Mouse (Mus musculus): ENCODE results near the gene Sgf29.
A peak's percentile ranks its signal among the peaks of the same experiment; 100 is the strongest.

Gene Sgf29

DNA sequence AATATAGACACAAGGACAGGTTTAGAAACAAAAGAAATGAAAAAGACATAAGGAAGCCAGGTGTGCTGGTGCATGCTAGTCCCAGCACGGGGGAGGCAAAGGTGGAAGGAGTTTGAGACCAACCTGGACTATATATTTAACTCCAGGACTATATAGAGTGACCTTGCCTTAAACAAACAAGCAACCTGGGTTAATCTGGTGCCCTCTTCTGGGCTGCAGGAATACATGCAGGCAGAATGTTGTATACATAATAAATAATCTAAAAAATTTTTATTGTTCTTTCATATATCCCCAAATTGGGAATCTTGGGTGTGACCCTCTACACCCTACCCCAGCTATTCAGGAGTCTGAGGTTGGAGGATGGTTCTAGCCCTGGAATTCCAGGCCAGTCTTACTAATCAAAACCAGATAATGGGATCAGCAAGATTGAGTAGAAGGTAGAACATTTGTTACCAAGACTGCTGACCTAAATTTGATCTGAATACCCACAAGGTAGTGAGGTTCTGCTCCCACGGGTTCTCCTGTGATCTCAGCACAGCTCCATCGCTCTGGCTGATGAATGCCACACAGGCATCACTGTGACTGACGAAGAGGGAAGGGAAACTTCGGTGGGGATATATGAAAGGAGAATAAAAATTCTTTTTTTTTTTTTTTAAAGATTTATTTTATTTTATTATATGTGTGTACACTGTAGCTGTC, 6.4 kb upstream of the Sgf29 start:
- no peak for DNase-seq (ENCODE audit: low read depth, low spot score)

DNA sequence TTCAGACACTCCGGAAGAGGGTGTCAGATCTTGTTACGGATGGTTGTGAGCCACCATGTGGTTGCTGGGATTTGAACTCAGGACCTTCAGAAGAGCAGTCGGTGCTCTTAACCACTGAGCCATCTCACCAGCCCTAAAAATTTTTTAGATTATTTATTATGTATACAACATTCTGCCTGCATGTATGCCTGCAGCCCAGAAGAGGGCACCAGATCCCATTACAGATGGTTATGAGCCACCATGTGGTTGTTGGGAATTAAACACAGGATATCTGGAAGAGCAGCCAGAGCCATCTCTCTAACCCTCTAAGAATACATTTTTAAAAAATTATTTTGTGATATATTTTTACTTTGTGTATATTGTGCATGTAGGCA, 5.9 kb upstream of the Sgf29 start:
- peak; percentile 69 for DNase-seq (ENCODE audit: low read depth, low spot score)

DNA sequence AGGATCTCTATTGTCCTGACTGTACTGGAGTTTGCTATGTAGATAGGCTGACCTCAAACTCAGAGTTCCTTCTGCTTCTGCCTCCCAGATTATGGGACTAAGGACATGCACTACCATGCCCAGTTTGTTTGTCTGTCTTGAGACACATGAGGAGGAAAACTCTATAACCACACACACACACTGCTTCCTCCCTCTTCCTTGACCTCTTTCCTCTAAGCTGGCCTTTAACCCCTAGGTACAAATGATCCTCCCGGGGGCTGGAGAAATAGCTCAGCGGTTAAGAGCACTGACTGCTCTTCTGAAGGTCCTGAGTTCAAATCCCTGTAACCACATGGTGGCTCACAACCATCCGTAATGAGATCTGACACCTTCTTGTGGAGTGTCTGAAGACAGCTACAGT, 4.8 kb upstream of the Sgf29 start:
- no peak for DNase-seq (ENCODE audit: low read depth, low spot score)

DNA sequence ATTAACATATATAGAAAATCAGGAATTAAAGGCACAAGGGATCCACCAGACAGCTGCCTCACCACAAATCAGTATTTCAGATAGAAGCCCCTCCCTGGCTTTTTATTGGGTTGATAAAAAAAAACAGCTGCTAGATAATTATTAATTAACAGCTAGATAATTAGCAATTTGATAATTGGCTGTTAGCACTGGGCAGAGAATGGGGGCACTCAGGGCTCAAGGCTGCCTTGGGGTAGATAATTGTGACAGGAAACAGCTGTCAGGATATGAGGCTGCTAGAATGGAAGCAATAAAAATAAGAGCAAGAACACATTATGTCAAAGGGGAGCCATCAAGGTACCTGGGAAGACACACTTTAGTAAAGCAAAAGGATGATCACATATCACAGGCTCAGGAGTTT, 4.2 kb upstream of the Sgf29 start:
- DNase-seq (ENCODE audit: low read depth, low spot score) = no peak

DNA sequence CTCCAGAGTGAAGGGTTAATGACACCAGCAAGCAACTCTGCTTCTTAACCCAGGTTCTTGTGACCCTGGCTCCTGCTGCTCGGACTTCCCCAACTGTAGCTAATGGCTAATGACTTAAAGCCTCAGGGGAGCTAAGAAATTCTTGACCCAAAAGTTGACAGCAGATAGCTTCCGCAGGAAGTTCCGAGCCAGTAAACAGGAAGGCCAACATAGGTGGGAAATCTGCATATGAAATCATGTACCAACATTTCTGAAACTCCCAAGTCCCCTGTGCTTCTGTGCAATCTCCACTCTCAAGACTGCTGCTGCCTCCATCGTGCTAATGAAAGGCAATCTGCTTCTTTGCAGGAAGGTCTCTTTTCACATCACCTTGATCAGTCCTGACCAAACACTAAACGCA, 3.4 kb upstream of the Sgf29 start:
- no peak for DNase-seq (ENCODE audit: low read depth, low spot score)

DNA sequence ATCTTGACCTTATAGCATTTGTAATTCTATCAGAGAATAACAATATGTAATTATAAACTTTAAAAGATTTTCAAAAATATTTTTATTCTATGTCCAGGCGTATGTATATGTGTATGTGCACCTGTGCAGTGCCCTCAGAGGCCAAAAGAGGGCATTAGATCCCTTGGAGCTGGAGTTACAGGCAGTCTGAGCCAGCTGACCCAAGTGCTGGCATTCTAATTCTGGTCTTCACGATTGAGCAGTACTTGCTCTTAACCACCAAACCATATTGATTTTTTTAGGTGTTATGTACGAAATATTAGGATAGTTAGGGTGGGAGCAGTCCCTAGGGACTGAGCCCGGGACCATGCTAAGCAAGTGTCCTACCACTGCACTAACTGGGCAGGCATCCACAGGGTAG, 623 bp upstream of the Sgf29 start:
- peak; percentile 35 for DNase-seq (ENCODE audit: low read depth, low spot score)

DNA sequence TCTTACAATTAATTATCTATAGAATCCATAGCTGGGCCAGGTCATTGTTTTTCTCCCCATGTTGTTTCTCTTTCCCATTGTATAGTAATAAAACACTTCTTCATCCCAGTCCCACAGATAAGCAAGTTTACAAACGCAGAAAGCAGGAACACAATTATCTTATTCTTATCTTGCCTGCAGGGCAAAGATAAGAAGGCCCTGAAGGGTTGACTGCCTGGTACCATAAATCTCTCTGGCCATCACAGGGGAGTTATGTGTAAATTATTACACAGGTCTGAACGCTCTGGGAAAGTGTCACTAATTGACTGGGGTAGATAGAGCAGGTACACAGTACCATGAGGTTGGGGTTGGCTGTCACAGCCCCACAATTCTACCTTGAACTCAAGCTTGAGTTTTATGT, 1.7 kb downstream of the Sgf29 start:
- no peak for DNase-seq (ENCODE audit: low read depth, low spot score)

DNA sequence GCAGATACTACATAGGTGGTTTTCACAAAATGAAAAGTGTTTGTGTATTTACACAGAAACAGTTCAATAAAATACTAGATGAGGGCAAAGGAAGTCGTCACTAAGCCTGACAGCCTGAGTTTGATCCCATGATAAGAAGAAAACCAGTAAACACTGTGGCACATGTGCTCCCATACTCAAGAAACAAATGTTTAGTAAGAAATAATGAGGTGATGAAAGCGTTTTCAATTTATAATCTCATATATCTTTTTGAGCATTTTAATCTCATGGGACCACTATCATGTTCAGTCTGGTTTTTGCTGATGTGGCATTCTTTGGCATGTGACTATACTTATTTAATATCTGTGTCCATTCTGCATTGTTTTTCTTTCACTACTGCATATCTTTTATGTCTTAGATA, 4.9 kb downstream of the Sgf29 start:
- no peak for DNase-seq (ENCODE audit: low read depth, low spot score)

DNA sequence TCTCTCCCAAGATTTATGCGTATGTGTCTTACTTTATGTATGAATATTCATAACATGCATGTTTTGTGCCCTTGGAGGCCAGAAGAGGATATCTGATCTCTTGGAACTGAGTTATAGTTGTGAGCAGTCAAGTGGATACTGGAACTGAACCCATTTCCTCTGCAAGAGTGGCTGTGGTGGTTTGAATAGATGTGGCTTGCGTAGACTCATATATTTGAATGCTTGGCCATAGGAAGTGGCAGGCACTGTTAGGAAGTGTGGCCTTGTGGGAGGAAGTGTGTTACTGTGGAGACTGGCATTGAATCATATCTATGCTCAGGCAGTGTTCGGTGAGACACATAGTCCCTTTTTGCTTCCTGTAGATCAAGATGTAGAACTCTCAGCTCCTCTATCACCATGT, 6.6 kb downstream of the Sgf29 start:
- no peak for DNase-seq (ENCODE audit: low read depth, low spot score)

DNA sequence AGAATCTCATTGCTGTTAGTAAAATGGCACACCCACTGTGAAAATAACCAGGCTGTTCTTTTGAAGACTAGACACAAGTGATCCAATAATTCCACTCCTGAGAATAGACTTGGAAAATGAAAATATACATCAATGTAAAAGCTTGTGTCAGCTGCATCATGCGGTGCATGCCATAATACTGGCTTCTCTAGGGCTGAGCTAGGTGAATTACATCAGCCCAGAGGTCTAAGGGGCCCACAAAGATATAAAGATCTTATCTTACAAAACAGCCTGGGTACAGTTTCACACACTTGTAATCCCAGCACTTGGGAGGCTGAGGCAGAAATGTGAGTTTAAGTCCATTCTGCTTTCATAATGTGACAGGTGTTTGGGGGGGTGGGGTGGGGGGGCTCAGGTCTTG, 8.4 kb downstream of the Sgf29 start:
- DNase-seq (ENCODE audit: low read depth, low spot score) = no peak

DNA sequence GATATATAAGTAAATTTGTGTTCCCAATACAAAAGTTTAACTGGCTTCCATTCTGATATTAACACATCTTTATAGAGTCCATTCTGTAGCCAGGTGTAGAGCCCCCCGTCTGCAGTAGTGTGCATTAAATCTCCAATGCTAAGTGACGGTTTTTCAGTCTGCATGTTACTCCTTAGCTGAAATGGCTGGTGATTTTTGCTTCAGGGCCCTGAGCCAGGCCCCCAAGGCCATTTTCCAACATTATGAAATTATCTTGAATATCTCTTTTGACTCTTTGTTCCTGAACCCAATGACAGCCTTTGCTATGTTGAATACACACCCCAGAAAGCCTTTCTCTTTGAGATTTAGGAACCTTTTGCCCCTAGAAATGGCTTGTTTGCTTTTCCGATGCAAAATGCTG, 10.7 kb downstream of the Sgf29 start:
- no peak for DNase-seq (ENCODE audit: low read depth, low spot score)

DNA sequence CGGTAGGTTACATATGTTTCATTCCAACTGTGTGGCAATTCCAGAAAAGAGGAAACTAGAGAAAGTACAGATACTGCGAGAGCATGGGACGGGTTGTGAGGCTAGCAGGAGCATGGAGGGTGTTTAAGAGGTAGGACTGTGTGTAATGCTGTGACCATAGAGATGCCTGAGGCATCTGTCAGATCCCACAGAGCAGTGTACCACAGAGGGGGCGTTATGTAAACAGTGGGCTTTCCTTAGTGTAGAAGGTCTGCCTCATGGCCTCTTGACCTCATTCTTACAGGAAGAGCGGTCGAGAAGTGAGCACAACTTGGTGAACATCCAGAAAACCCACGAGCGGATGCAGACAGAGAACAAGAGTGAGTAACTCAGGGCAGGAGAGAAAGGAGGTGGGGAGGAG, 14.5 kb downstream of the Sgf29 start:
- DNase-seq (ENCODE audit: low read depth, low spot score) = no peak

DNA sequence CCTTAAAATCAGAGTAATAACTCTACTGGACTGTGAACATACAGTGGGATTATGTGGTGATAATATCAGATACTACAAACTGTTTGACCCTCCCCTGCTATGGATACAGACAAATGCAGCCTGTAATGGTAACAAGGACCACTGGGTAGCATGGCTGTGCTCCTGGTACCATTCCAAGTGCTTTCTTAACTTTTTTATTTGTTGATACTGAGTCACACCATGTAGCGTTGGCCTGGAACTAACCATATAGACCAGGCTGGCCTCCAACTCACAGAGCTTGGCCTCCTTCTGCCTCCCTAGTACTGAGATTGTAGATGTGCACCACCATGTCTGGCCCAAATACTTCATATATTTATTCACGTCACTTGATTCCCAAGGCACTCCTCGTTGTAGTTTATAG, 16.2 kb downstream of the Sgf29 start:
- no peak for DNase-seq (ENCODE audit: low read depth, low spot score)

DNA sequence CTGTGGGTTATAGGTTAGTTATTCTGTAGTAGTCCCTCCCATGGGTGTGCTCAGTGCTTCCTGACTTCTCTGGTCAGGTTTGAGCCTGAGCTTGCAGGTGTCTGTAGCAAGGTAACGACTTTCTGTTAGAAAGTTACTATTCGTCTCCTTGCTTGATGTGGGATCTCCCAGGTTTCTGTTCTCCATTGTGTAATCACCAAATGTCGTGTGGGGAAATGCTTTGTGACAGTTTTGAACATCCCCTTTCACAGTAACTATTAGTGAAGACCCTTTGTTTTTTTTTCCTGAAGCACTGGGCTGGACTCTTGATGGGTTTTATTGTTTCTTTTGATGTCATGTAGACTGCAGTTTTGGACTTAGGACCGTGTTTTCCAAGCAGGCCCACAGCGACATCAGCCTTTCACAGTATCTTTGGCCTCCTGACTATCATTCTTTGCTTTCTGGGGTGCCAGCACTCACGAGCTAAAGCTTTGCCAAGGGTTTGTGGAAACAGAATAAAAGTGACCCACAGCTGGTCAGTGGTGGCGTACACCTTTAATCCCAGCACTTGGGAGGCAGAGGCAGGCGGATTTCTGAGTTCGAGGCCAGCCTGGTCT, 18.5 kb downstream of the Sgf29 start:
- no peak for DNase-seq (ENCODE audit: low read depth, low spot score)

DNA sequence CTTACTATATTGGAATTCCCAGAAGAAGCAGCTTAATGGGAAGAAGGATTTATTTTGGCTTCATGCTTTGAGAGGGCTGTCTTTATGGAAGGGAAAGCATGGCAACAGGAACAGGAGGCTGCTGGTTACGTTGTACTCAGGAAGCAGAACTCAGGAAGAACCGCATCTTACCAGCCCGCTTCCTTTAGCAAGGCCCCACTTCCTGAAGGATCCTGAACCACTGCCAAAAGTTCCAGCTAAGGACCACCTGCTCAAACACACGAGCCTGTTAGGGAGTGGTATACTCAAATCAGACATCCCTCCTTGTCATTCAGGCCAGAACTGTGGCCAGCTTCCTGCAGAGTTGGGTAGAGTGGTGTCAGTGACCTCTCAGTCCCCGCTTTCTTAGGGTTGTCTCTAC, 19.3 kb downstream of the Sgf29 start:
- DNase-seq (ENCODE audit: low read depth, low spot score) = no peak

DNA sequence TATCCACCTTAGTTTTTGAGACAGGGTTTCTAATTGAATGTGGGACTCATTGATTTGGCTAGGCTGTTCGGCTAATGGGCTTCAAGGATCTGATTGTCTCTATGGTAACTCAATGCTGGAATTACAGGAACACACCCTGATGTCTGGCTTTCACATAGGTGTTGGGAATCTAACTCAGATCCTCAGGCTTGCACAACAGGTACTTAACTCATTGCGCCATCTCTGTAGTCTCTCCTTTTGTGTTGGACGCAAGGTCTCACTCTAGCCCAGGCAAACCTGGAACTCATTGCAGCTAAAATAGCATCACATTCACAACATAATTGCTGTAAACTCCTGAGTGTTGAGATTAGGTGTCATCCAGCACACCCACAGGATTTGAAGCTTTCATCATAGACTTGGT, 21.0 kb downstream of the Sgf29 start:
- DNase-seq (ENCODE audit: low read depth, low spot score) = no peak

DNA sequence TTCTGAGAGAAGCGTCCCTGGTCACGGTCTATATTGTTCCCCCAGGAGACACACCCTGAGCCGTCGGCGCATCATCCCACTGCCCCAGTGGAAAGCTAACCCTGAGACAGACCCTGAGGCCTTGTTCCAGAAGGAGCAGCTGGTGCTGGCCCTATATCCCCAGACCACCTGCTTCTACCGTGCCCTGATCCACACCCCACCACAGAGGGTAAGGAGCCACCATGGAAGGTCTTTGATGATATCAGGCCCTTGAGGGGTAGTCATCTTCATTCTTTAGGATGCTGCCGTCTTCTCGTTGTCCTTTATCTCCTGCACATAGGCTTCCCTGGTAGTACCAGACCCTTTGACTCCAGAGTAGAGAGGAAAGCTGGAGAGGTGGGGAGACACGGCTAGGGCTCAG, 23.0 kb downstream of the Sgf29 start:
- DNase-seq (ENCODE audit: low read depth, low spot score) = no peak

DNA sequence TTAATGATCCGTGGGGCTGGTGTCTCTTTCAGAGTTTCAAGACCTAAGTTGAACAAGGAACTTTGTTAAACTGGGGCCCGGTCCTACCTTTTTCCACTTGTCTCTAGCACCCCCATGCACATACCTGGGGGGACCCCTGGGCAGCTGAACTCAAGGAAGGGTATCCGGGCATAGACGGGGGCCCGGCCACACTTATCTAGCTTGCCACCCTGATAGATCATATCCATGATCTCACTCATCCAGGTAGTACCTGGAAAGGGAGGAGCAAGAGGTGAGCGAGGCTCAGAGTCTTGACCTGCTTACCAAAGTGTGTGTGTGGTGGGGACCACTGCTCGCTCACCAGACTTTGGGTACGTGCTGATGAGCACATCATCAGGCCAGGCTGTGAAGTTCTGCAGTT, 26.0 kb downstream of the Sgf29 start:
- no peak for DNase-seq (ENCODE audit: low read depth, low spot score)

DNA sequence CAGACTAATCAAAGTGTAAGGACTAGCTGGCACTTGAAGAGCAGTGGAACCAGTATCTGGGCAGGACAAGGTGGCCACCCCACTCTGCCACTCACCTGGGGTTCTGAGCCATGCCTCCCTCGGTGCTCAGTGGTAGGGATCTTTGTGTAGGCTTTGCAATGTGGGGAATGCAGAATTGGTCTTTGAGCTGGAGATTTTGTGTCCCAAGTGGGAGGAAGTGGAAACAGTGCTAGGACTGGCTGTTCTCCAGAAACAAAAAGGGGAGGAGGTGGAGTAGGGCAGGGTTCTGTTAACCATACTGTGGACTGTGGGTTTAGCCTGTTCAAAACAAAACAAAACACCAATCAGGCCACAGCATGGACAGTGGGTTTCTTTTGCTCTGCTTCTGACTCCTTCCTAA, 27.1 kb downstream of the Sgf29 start, which contains the start of gene Sult1a1:
TSS of gene Sult1a1 (minus strand) at position 226 of the 400 bp plus-strand sequence.
- DNase-seq (ENCODE audit: low read depth, low spot score) = peak; percentile 61

DNA sequence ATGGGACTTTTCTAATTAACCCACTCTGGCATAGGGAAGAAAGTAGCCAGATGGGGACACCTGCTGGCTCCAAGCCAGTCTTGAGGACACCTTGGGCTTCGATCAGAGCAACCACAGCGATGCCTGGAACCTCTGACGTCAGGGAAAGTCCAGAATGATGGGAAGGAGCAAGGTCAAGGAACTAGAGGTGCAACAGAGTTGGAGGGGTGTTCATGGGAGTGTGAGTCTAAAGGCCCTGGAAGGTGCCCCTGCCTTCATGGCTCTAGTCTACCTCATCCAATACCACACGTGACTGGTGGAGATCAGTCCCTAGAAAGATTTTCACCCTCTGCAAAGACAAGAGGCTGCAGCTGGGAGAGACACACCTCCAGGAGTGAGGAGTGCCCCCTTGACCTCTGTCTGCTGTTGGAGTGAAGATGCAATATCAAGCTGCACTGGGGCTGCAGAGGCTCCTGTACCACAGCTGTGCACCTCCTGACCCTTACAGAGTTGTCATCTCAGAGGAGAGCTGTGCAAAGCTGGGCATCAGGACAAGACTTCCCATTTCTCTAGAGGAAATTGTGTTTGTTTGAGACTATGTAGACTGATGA, 27.6 kb downstream of the Sgf29 start:
- DNase-seq (ENCODE audit: low read depth, low spot score) = no peak

DNA sequence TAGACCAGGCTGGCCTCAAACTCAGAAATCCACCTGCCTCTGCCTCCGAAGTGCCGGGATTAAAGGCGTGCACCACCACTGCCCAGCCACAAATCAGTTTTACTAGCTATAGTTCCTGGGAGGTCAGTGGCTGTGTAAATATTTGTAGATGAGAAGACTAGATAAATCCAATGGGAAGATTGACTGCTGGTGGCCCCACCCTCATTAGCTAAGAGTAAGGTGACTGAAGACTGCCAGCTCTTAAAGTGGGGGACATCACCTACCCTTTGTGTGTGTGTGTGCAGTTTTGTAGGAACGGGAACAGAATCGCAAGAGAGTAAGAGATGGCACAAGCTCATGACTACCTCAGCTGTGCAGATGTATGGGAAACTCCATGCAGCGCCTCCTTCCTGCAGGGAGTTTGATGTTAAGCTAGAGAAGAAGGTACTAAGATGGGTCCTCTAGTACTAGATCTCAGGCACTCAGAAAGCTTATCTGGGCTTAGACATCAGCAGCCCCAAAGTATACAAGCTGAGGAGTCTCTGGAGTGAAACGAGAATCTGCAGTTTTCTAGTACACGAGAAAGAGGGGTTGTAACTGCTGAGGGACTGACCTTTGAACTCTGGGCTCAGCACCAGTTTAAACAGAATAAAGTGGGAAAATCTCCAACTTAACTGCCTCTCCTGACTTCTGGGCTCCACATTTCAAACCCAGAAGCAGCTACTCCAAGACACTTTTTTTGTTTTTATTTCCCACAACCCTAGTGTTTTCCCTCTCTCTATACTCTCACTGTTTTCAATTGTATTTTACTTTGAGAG, 29.6 kb downstream of the Sgf29 start:
- no peak for DNase-seq (ENCODE audit: low read depth, low spot score)

DNA sequence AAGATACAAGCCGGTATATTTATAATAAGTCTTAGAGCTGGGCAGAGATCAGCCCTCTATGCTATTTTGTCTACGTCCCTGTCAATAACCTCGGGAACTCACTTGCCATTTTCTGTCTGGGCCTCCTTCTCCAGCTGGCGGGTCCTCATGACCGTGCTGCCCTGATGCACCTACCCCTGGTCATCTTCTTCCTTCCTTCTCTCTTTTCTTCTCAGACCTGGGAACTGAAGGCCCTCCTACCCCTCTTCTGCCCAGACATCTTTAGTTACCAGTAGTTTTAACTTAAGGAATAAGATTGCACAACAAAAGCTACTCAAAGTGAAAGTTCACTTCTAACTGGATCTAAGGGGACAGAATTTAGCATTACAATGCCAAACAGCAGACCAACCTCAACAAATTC, 30.6 kb downstream of the Sgf29 start:
- DNase-seq (ENCODE audit: low read depth, low spot score) = no peak

DNA sequence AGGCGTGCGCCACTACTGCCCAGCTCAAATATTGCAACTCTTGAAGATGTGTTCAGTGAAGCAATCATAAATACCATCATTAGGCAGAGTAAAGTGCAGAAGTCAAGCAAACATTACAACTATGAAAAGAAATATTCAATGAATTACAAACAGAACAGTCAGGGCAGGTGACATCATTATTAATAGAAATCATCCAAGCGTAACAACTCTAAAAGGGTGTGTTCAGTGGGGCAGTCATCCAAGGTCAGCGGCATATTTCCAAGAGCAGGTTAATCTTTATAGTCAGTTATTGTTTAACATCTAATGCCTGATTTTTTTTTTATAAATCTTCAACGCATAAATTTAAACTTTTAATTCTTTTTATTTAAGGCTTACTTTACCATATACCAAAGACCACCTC, 32.1 kb downstream of the Sgf29 start:
- no peak for DNase-seq (ENCODE audit: low read depth, low spot score)

Measured in brain, adult 2 months (tissue).